In the genomic region with DNA sequence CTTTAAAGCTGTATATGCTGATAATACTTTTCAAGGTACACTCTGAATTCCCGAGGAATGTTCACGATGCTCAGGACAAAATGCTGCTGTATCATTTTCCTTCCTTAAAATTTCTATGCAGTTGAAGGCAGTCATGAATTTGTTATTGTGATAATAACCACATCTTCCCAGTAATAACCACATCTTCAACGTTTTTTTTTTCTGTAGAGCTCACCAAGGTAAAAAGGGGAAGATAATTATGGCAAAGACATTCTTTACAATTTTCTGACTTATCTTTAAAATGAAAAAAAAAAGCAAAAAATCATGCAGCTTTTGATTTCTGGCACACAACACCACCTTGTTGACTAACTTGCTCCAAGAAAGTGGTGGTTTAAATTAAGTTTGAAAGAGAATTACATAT, we compare ENCODE assay signal across 19 mouse cellular contexts.
DNase-seq lines count a peak whose midpoint lies in the region; TF ChIP-seq lines count a peak whose summit lies in the region.
"Had no signal": no experiment of that assay in that cellular context is flagged by ENCODE, and none has a peak within 500 bp of the region (broad histone marks: within the 10 kb centered on the region; RNA-seq: fewer than 3 reads in every experiment).

No protein-coding gene starts in this region.

- H3K4me3 ChIP-seq in MEL (ENCODE audit: control insufficient read depth in 1 of 2, insufficient read depth in 1 of 2, low read depth in 2 of 2, low read length in 2 of 2): no peak overlapping the region

- TF ChIP-seq CTCF in MEL (IDR thresholded peaks at IDR 0.05 in 2 of 3, conservative IDR thresholded peaks at IDR 0.05 in 1 of 3; ENCODE audit: control insufficient read depth in 1 of 3, insufficient read depth in 1 of 3, low read depth in 2 of 3, low read length in 3 of 3, poor library complexity in 1 of 3, severe bottlenecking in 1 of 3): no peak

- H3K27me3 ChIP-seq in MEL (ENCODE audit: control insufficient read depth in 1 of 2, insufficient read depth in 2 of 2, low read length in 2 of 2): no peaks in the 10 kb centered on the region
- H3K27me3 ChIP-seq: CH12.LX, Patski had no signal

- DNase-seq in MEL (ENCODE audit: low read depth, low spot score) (peak; percentile 54), MEL-GATA-1-ER (ENCODE audit: extremely low read depth, low read depth) (peak; percentile 16)
- DNase-seq in kidney, postnatal 4 days: no peak
- DNase-seq in thymus, postnatal 10 days (ENCODE audit: low spot score in 2 of 2): no peak
- DNase-seq: adrenal gland, adult 2 months; adrenal gland, adult 8-10 months; adrenal gland, postnatal 10 days; adrenal gland, postnatal 14 days; adrenal gland, postnatal 25 days; adrenal gland, postnatal 36 days; B cell, adult 2 months; cerebellum, adult 11 months; cerebellum, adult 11-12 months; cerebellum, adult 18-20 months; cerebellum, adult 2 months; cerebellum, adult 8-10 months had no signal

- TF ChIP-seq EP300 in MEL (IDR thresholded peaks at IDR 0.05; ENCODE audit: low read depth in 1 of 2, low read length in 2 of 2): peak; percentile 94

- peaks cover 0 to 26% of the 10 kb centered on the region in 2 experiments; a peak in 2 of 4 replicates for H3K36me3 ChIP-seq in MEL (ENCODE audit: control insufficient read depth in 1 of 2, insufficient read depth in 2 of 2, low read length in 2 of 2)
- H3K36me3 ChIP-seq: G1E had no signal

- no peak for TF ChIP-seq RAD21 in MEL (IDR thresholded peaks at IDR 0.05; ENCODE audit: low read depth, low read length)

- H3K27ac ChIP-seq in MEL (ENCODE audit: control insufficient read depth, low read depth, low read length): no peak overlapping the region; the same call in 1 of the 2 replicates

- H3K79me2 ChIP-seq in MEL (ENCODE audit: control insufficient read depth, insufficient read depth, low read length, poor library complexity): no peaks in the 10 kb centered on the region

- H3K9me3 ChIP-seq in MEL (replicated peaks; ENCODE audit: insufficient read depth, low read length): no peaks in the 10 kb centered on the region

- H3K4me1 ChIP-seq in MEL (ENCODE audit: control insufficient read depth in 1 of 2, insufficient read depth in 2 of 2, low read length in 2 of 2): peaks cover 5 to 17% of the 10 kb centered on the region in 2 experiments

- H3K9ac ChIP-seq in MEL (ENCODE audit: control insufficient read depth, low read depth, low read length, poor library complexity, severe bottlenecking): no peak overlapping the region

- TF ChIP-seq POLR2A in MEL (IDR thresholded peaks at IDR 0.05; ENCODE audit: control insufficient read depth in 1 of 2, insufficient read depth in 1 of 2, low read depth in 1 of 2, low read length in 2 of 2, poor library complexity in 1 of 2): no peak

TF ChIP-seq in MEL, 35 proteins besides CTCF, POLR2A, EP300 and RAD21:
- TF ChIP-seq NRF1 (IDR thresholded peaks at IDR 0.05; ENCODE audit: insufficient read depth, low read depth, low read length, poor library complexity, severe bottlenecking) (no peak), BHLHE40 (IDR thresholded peaks at IDR 0.05; ENCODE audit: borderline replicate concordance, low read depth, low read length) (peak; percentile 34; the same call in 1 of the 2 replicates), CHD1 (IDR thresholded peaks at IDR 0.05; ENCODE audit: low read depth, low read length) (no peak), MAFK (IDR thresholded peaks at IDR 0.05; ENCODE audit: borderline replicate concordance, low read depth, low read length) (peak; percentile 52; the same call in 1 of the 2 replicates), ETS1 (IDR thresholded peaks at IDR 0.05; ENCODE audit: low read depth, low read length) (peak; percentile 68), RCOR1 (IDR thresholded peaks at IDR 0.05; ENCODE audit: low read depth, low read length) (peak; percentile 93), ZNF384 (IDR thresholded peaks at IDR 0.05; ENCODE audit: low read depth, low read length) (peak; percentile 98), MYB (IDR thresholded peaks at IDR 0.05; ENCODE audit: low read depth, low read length) (peak; percentile 82), TCF12 (IDR thresholded peaks at IDR 0.05; ENCODE audit: low read depth, low read length) (peak; percentile 82), SIN3A (IDR thresholded peaks at IDR 0.05; ENCODE audit: low read length) (peak; percentile 60), USF1 (IDR thresholded peaks at IDR 0.05; ENCODE audit: low read depth, low read length) (no peak), ZKSCAN1 (IDR thresholded peaks at IDR 0.05; ENCODE audit: low read depth, low read length) (peak; percentile 50; the same call in 1 of the 2 replicates), GATA1 (IDR thresholded peaks at IDR 0.05; ENCODE audit: low read depth, low read length) (peak; percentile 76)
TF ChIP-seq in MEL: peak in this region for 10.

Comparison
In these comparisons a context has a peak if more than half of its experiments do, and no peak if none do; other contexts are left out.
1. DNase-seq: peak in MEL (single experiment) and MEL-GATA-1-ER (single experiment); none in kidney, postnatal 4 days (0 of 2) and thymus, postnatal 10 days (0 of 2).